Mouse (Mus musculus): ENCODE measurements around the gene Olfr194. TPM values are rescaled to one million over a fixed set of nuclear protein-coding genes. Genes with fewer than 3 reads are reported as not detected.

Gene Olfr194
- polyA plus RNA-seq, 1 experiment from 2014 or later, result not detected

DNA sequence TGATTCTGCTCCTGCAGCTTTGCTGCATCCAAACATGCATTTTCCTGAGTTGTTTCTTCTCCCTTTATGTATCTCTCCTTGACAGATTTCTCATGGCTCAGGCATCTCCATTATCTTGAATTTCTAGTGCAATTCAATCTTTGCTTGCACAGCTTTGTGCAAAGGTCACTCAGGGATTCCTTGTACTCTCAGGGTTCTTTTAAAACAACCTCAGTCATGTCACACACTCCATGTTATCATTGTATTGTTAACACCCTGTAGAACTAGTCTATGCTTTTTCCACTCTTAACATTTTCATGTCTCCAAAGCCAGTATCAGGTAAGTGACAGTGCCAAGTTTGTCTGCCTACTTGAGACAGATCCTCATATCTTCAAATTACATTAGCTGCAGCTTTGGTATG, 49.1 kb downstream of the Olfr194 start:
- Histone ChIP-seq H3K27ac (replicated peaks) (no peak overlapping the region), H3K4me1 (no peaks in the 10 kb centered on the region), H3K4me2 (replicated peaks) (no peak overlapping the region), H3K36me3 (no peaks in the 10 kb centered on the region), H3K27me3 (no peaks in the 10 kb centered on the region), H3K9ac (replicated peaks) (no peak overlapping the region), H3K4me3 (no peak overlapping the region), H3K9me3 (no peaks in the 10 kb centered on the region)
- ATAC-seq (replicated peaks), result no peak

Other genes with a start within 250 kb of the Olfr194 start
- gene Olfr177, start 246.3 kb downstream of the Olfr194 start, polyA plus RNA-seq (2015; fragmentation: Nextera tagmentation; extraction: Ambion mirVana), result not detected in 2 replicates
- not detected in 2 replicates for gene Olfr178, start 229.0 kb downstream of the Olfr194 start, polyA plus RNA-seq (2015; fragmentation: Nextera tagmentation; extraction: Ambion mirVana)
- gene Olfr181, start 192.3 kb downstream of the Olfr194 start, polyA plus RNA-seq (2015; fragmentation: Nextera tagmentation; extraction: Ambion mirVana), result not detected in 2 replicates
- gene Olfr180, start 191.7 kb downstream of the Olfr194 start, polyA plus RNA-seq (2015; fragmentation: Nextera tagmentation; extraction: Ambion mirVana), result not detected in 2 replicates
- gene Olfr183, start 125.7 kb downstream of the Olfr194 start, polyA plus RNA-seq (2015; fragmentation: Nextera tagmentation; extraction: Ambion mirVana), result not detected in 2 replicates
- not detected in 2 replicates for gene Olfr186, start 90.8 kb downstream of the Olfr194 start, polyA plus RNA-seq (2015; fragmentation: Nextera tagmentation; extraction: Ambion mirVana)
- gene Olfr187, start 81.3 kb downstream of the Olfr194 start, polyA plus RNA-seq (2015; fragmentation: Nextera tagmentation; extraction: Ambion mirVana), result not detected in 2 replicates
- gene Olfr190, start 43.1 kb downstream of the Olfr194 start, polyA plus RNA-seq (2015; fragmentation: Nextera tagmentation; extraction: Ambion mirVana), result not detected in 2 replicates
- gene Olfr191, start 31.2 kb downstream of the Olfr194 start, polyA plus RNA-seq (2015; fragmentation: Nextera tagmentation; extraction: Ambion mirVana), result not detected in 2 replicates
- gene Olfr193, start 9.2 kb downstream of the Olfr194 start, polyA plus RNA-seq (2015; fragmentation: Nextera tagmentation; extraction: Ambion mirVana), result not detected in 2 replicates
- not detected in 2 replicates for gene Olfr195, start 26.0 kb upstream of the Olfr194 start, polyA plus RNA-seq (2015; fragmentation: Nextera tagmentation; extraction: Ambion mirVana)
- gene Olfr196, start 49.4 kb upstream of the Olfr194 start, polyA plus RNA-seq (2015; fragmentation: Nextera tagmentation; extraction: Ambion mirVana), result not detected in 2 replicates
- not detected in 2 replicates for gene Olfr198, start 82.5 kb upstream of the Olfr194 start, polyA plus RNA-seq (2015; fragmentation: Nextera tagmentation; extraction: Ambion mirVana)
- gene Olfr199, start 98.7 kb upstream of the Olfr194 start, polyA plus RNA-seq (2015; fragmentation: Nextera tagmentation; extraction: Ambion mirVana), result not detected in 2 replicates
- gene Olfr201, start 151.6 kb upstream of the Olfr194 start, polyA plus RNA-seq (2015; fragmentation: Nextera tagmentation; extraction: Ambion mirVana), result not detected in 2 replicates
- gene Olfr202, start 165.7 kb upstream of the Olfr194 start, polyA plus RNA-seq (2015; fragmentation: Nextera tagmentation; extraction: Ambion mirVana), result not detected in 2 replicates
- gene Olfr203, start 177.8 kb upstream of the Olfr194 start, polyA plus RNA-seq (2015; fragmentation: Nextera tagmentation; extraction: Ambion mirVana), result not detected in 2 replicates
- not detected in 2 replicates for gene Olfr204, start 197.2 kb upstream of the Olfr194 start, polyA plus RNA-seq (2015; fragmentation: Nextera tagmentation; extraction: Ambion mirVana)
- gene Olfr205, start 210.1 kb upstream of the Olfr194 start, polyA plus RNA-seq (2015; fragmentation: Nextera tagmentation; extraction: Ambion mirVana), result not detected in 2 replicates
- not detected in 2 replicates for gene Olfr206, start 228.2 kb upstream of the Olfr194 start, polyA plus RNA-seq (2015; fragmentation: Nextera tagmentation; extraction: Ambion mirVana)
- gene Olfr209, start 242.9 kb upstream of the Olfr194 start, polyA plus RNA-seq (2015; fragmentation: Nextera tagmentation; extraction: Ambion mirVana), result not detected in 2 replicates

All from forebrain, embryonic 15.5 days (tissue).